Mouse (Mus musculus): ENCODE results near the gene Ssrp1.

DNA sequence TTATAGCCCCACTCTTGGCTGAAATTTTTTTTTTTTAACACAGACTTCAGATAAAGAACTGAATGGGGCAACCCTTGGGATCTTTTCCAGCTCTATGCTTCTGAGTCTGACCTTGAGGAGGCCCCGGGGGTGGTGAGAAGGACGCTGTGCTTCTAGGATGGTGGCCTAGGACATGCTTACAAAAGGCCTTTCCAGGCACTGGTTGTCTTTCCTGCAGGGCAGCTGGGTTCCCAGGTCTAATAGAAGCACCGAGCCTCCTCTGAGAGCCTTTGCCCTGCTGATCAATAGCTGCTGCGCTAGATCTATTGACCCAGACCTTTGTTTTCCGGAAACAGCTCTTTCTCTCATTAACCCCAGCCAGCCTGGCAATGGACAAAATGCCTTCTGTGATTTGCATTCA is 58.9 kb downstream of the Ssrp1 start:
- TF ChIP-seq POLR2A (IDR thresholded peaks at IDR 0.05; ENCODE audit: insufficient read depth, low read depth, low read length): no peak
- TF ChIP-seq CTCF (IDR thresholded peaks at IDR 0.05; ENCODE audit: insufficient read depth, low read depth, low read length): no peak
